Mouse (Mus musculus) kidney, embryonic 15.5 days (tissue): ENCODE results near the gene Gtpbp2. TPM values are rescaled to one million over a fixed set of nuclear protein-coding genes. Genes with fewer than 3 reads are reported as not detected.
A peak's percentile ranks its signal among the peaks of the same experiment; 100 is the strongest.

ENCODE experiments used
- ATAC-seq: fragments of 200-750 bp; cut with Nextera tagmentation; replicated peaks from 2 replicates; pipeline ENCODE4 v1.8.0; 2017; ENCODE audit warnings: moderate TSS enrichment; ENCODE audit not compliant: low FRiP score
- H3K27ac ChIP-seq: fragments of 300-500 bp; sonication (generic); 2 replicates; pipeline ENCODE4 v1.5.1; 2015; ENCODE audit warnings: mild to moderate bottlenecking, inconsistent platforms
- H3K27me3 ChIP-seq: fragments of 300-500 bp; sonication (generic); 2 replicates; pipeline ENCODE4 v1.6.1; 2015; ENCODE audit warnings: inconsistent platforms
- H3K36me3 ChIP-seq: fragments of 300-500 bp; sonication (generic); 2 replicates; pipeline ENCODE4 v1.6.1; 2015; ENCODE audit warnings: inconsistent platforms
- H3K4me1 ChIP-seq: fragments of 300-500 bp; sonication (generic); 2 replicates; pipeline ENCODE4 v1.6.1; 2015; ENCODE audit warnings: inconsistent platforms
- H3K4me2 ChIP-seq: fragments of 300-500 bp; sonication (generic); 2 replicates; pipeline ENCODE4 v1.6.1; 2015; ENCODE audit warnings: moderate library complexity, mild to moderate bottlenecking, inconsistent platforms
- H3K4me3 ChIP-seq: fragments of 300-500 bp; sonication (generic); replicated peaks from 2 replicates; pipeline ENCODE4 v1.5.1; 2015; ENCODE audit warnings: mild to moderate bottlenecking, inconsistent platforms
- H3K9ac ChIP-seq: fragments of 300-500 bp; sonication (generic); 2 replicates; pipeline ENCODE4 v1.6.1; 2015; ENCODE audit warnings: mild to moderate bottlenecking, inconsistent platforms
- H3K9me3 ChIP-seq: fragments of 300-500 bp; sonication (generic); replicated peaks from 2 replicates; pipeline ENCODE4 v1.6.1; 2016; ENCODE audit warnings: inconsistent platforms
- WGBS: fragments of 180-500 bp; shearing (Covaris S2); methylation state at CpG from one replicate; pipeline ENCODE4 v1.1.7; 2015; ENCODE audit warnings: mixed read lengths; 5-methylcytosine and 5-hydroxymethylcytosine counted together
- polyA plus RNA-seq: library from polyadenylated mRNA; unstranded; fragments of >200 nt; fragmentation: Nextera tagmentation; extraction: Ambion mirVana; gene quantifications from 2 replicates; pipeline ENCODE4 v1.2.1, GENCODE M21; 2015

The Gtpbp2 gene
- polyA plus RNA-seq, 1 experiment from 2014 or later = 44.4 TPM

DNA sequence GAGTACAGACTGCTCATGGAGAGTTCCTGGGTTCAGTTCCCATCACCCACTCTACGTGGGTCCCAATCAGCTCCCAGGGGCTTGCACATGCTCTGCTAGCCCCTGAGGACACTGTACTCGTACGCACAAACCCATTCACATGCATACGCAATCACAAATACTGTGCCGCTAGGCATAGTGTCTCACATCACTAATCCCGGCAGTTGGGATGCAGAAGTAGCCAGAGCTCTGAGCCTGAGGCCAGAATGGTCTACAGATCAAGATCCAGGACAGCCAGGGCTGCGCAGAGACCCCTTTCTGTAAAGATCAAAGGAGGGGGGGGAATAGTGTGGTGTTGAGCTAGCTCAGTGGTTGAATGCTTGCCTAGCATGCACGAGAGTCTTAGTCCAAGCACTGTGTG, 3.7 kb upstream of the Gtpbp2 start:
- Histone ChIP-seq H3K4me2 (no peak overlapping the region), H3K36me3 (no peaks in the 10 kb centered on the region), H3K27ac (no peak overlapping the region), H3K9me3 (no peaks in the 10 kb centered on the region), H3K27me3 (no peaks in the 10 kb centered on the region), H3K4me3 (no peak overlapping the region), H3K9ac (no peak overlapping the region), H3K4me1 (peaks cover 29% of the 10 kb centered on the region)
- 76% methylated on average over 8 of the region's 8 CpGs for WGBS
- no peak for ATAC-seq

DNA sequence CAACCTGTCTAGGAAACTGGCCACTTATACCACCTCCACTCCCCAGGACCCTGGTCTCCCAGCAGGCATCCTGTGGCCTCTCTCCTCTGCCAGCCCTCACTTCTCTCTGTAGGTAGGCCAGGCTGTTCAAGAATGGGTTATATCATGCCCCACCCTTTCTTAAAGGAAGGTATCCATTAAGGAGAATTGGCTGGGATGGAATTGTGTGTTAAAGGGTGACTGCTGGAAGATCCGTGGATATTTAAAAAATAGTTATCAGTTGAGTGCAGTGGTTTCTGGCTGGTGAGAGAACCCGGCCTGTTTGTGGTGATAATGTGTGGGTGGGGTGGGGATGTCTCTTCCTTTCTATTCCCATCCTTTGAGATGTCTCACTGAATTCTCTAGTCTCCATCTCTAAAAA, 1.6 kb upstream of the Gtpbp2 start:
- peak overlapping the region; percentile 95 for H3K27ac ChIP-seq
- no peak overlapping the region; the same call in 1 of the 2 replicates for H3K9ac ChIP-seq
- H3K4me3 ChIP-seq = peak overlapping the region; percentile 88; the same call in 1 of the 2 replicates

DNA sequence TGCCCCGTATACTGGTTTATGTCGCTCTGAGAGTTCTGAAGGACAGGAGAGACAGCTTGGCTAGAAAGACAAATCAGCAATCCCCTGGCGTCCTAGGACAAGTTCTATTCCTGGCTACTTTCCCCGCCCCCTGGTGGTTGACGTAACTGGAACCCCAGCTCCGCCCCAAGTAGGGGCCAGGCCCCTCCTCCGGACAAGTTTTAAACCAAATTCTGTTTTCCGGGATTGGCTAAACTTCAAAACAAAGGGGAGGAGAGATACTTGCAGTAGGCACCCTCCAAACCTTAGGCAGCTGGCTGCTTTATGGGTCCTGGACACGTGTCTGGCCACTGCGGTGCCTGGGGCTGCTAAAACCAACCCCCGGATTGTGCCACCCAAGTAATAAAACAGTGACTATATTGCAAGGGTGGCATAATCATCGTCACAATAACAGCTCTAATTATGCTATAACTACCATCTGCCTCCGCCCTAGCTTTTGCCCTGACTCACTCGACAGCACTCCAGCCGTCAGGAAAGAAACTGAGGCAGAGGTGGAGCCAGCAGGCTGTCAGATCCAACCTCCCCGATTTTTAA, 656 bp upstream of the Gtpbp2 start:
- Histone ChIP-seq H3K9ac (peak overlapping the region; percentile 63), H3K4me2 (peak overlapping the region; percentile 91), H3K4me3 (peak overlapping the region; percentile 88), H3K27me3 (no peaks in the 10 kb centered on the region), H3K27ac (peak overlapping the region; percentile 95), H3K4me1 (peaks cover 30% of the 10 kb centered on the region), H3K36me3 (peaks cover 23% of the 10 kb centered on the region), H3K9me3 (no peaks in the 10 kb centered on the region)
- peak; percentile 82 for ATAC-seq
- 1% methylated on average over 16 of the region's 16 CpGs for WGBS

More for the DNA sequence above, 1.6 kb upstream of the Gtpbp2 start:
- Histone ChIP-seq H3K4me1 (peaks cover 30% of the 10 kb centered on the region), H3K9me3 (no peaks in the 10 kb centered on the region), H3K36me3 (peaks cover 14% of the 10 kb centered on the region), H3K4me2 (peak overlapping the region; percentile 91), H3K27me3 (no peaks in the 10 kb centered on the region)
- ATAC-seq = no peak
- 62% methylated on average over 2 of the region's 2 CpGs for WGBS

DNA sequence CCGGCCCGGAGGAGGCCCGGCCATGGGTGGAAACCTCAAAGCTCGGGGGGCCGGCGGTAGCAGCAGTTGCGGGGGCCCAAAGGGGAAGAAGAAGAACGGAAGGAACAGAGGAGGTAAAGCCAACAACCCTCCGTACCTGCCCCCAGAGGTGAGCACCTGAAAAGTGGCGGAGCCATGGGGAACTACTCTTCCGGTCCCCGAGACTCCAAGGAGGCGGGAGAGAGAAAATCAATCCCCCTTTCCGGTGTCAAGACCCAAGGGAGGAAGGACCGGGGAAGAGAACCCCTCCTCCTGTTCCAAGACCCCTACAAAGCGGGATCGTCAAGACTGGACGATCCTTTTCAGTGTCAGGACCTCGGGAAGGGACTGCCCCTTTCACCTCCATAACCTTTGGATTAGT, 347 bp downstream of the Gtpbp2 start:
- Histone ChIP-seq H3K27ac (peak overlapping the region; percentile 95), H3K4me2 (peak overlapping the region; percentile 91), H3K4me3 (peak overlapping the region; percentile 88), H3K9ac (peak overlapping the region; percentile 75), H3K27me3 (no peaks in the 10 kb centered on the region), H3K9me3 (no peaks in the 10 kb centered on the region), H3K4me1 (peaks cover 30% of the 10 kb centered on the region), H3K36me3 (peaks cover 34% of the 10 kb centered on the region)
- ATAC-seq = peak; percentile 26
- under 1% methylated on average over 19 of the region's 19 CpGs for whole genome bisulfite sequencing

DNA sequence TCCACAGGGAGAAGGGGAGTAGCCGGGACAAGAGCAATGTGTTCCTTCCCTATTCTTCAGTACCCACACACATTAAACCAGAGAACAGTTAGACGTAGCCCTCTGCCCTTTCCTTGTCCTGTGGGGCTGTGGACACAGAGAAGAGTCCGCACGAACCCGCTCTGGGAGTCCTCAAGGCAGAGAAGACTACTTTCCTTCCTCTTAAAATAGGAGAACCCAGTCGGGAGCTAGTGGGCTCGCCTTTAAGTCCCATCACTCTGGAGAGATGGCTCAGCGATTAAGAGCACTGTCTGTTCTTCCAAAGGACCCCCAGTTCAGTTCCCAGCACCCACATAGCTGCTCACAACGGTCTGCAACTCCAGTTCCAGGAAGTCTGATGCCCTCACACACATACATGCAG, 878 bp downstream of the Gtpbp2 start:
- Histone ChIP-seq H3K36me3 (peaks cover 39% of the 10 kb centered on the region), H3K4me1 (peaks cover 29% of the 10 kb centered on the region), H3K4me3 (peak overlapping the region; percentile 88), H3K27ac (peak overlapping the region; percentile 95), H3K27me3 (no peaks in the 10 kb centered on the region), H3K9ac (peak overlapping the region; percentile 75), H3K4me2 (peak overlapping the region; percentile 91), H3K9me3 (no peaks in the 10 kb centered on the region)
- WGBS = 53% methylated on average over 9 of the region's 9 CpGs
- ATAC-seq = no peak

DNA sequence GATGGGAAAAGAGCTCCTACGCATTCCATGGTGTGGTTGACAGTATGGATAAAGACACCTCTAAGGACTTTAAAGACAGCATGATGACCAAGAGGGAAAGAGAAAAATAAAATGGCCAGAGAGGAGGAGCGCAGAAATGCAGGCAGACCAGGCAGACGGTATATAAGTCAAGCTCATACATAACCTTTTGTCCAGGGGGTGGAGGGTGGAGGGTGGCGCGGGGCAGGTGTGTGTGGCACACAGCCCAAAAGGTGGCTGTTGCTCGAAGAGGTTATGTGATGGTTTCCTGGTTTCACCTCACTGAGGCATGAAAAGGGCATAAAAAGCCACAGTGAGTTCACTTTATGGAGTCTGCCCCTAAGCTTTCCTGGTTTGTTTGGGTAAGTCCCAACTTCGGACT, 1.7 kb downstream of the Gtpbp2 start:
- H3K27me3 ChIP-seq = no peaks in the 10 kb centered on the region
- peak overlapping the region; percentile 66; the same call in 1 of the 2 replicates for H3K27ac ChIP-seq
- WGBS = 82% methylated on average over 7 of the region's 7 CpGs
- H3K4me3 ChIP-seq = peak overlapping the region; percentile 11
- ATAC-seq = no peak
- no peak overlapping the region for H3K9ac ChIP-seq
- H3K9me3 ChIP-seq = no peaks in the 10 kb centered on the region
- H3K4me2 ChIP-seq = peak overlapping the region; percentile 91
- H3K4me1 ChIP-seq = peaks cover 29% of the 10 kb centered on the region
- peaks cover 47% of the 10 kb centered on the region for H3K36me3 ChIP-seq

DNA sequence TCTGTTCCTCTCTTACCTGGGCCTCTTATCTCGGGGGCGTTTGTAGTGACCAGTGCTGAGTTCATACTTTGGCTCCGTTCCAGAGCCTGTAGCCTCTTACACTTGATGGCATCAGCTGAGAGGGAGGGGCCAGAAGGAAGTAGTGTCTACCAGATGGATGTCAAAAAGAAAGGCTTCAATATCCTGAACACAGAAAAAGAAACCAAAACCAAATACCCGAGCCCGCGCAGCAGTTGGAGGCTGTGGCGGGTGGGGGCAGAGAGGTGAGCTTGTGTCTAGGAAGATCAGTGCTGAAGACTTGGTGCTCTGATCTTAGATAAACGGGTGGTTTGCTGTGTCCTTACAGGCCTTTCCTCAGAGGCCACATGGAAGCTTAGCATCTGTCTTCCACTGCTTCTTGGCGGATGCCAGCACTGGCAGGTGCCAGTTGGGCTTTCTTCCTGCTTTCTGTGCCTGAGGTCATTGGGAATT, 2.2 kb downstream of the Gtpbp2 start:
- Histone ChIP-seq H3K4me3 (peak overlapping the region; percentile 11), H3K27ac (peak overlapping the region; percentile 66), H3K9me3 (no peaks in the 10 kb centered on the region), H3K27me3 (no peaks in the 10 kb centered on the region), H3K36me3 (peaks cover 52% of the 10 kb centered on the region), H3K4me1 (peaks cover 29% of the 10 kb centered on the region), H3K9ac (no peak overlapping the region), H3K4me2 (peak overlapping the region; percentile 91)
- 79% methylated on average over 9 of the region's 9 CpGs for WGBS
- ATAC-seq = no peak

DNA sequence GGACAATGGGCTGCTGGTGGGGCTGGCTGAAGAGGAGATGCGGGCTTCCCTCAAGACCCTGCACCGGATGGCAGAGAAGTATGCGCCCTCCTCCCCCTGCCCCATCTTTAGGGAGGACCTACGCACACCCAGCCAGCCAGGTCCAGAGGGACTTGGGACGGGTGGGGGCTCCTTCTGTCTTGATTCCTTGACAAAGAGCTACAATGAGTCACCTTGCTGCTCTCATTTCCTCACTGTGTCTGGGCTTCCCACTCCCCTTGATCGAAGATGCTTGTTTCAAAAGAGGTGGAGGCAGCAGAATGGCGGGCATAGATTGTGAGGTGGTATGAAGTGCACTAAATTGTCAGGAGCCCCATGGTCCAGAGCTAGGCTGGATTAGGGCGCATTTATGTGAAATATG, 3.5 kb downstream of the Gtpbp2 start:
- Histone ChIP-seq H3K27me3 (no peaks in the 10 kb centered on the region), H3K9ac (no peak overlapping the region), H3K4me3 (no peak overlapping the region), H3K4me2 (no peak overlapping the region), H3K36me3 (peaks cover 65% of the 10 kb centered on the region), H3K9me3 (no peaks in the 10 kb centered on the region), H3K27ac (no peak overlapping the region), H3K4me1 (peaks cover 26% of the 10 kb centered on the region)
- 93% methylated on average over 8 of the region's 8 CpGs for WGBS
- no peak for ATAC-seq

DNA sequence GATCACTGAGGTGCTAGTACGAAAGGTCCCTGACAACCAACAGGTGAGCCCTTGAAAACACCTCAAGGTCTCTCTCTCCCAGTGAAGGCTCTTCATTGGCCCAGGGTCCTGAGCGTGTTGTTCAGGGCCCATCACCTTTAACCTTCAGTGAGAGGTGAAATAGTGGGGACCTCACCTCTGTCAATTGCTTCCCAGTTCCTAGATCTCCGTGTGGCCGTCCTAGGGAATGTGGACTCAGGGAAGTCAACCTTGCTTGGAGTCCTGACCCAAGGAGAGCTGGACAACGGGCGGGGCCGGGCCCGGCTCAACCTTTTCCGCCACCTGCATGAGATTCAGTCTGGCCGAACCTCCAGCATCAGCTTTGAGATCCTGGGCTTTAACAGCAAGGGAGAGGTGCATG, 4.0 kb downstream of the Gtpbp2 start:
- peaks cover 70% of the 10 kb centered on the region for H3K36me3 ChIP-seq
- ATAC-seq = no peak
- no peak overlapping the region for H3K4me3 ChIP-seq
- no peaks in the 10 kb centered on the region for H3K27me3 ChIP-seq
- no peak overlapping the region for H3K9ac ChIP-seq
- H3K9me3 ChIP-seq = no peaks in the 10 kb centered on the region
- H3K4me1 ChIP-seq = peaks cover 21% of the 10 kb centered on the region
- WGBS = 91% methylated on average over 10 of the region's 10 CpGs
- no peak overlapping the region for H3K27ac ChIP-seq
- no peak overlapping the region for H3K4me2 ChIP-seq

DNA sequence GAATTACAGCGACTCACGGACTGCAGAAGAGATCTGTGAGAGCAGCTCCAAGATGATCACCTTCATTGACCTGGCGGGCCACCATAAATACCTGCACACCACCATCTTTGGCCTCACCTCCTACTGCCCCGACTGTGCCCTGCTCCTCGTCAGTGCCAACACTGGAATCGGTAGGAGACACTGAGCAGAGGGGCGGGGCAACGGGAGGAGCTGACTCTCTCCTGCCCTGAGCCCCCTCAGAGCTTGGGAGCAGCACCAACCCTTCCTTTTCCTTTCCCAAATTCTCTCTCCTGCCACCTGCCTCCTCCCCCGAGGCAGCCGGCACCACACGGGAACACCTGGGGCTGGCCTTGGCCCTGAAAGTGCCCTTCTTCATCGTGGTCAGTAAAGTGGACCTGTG, 4.6 kb downstream of the Gtpbp2 start:
- peaks cover 76% of the 10 kb centered on the region for H3K36me3 ChIP-seq
- WGBS = 90% methylated on average over 12 of the region's 12 CpGs

DNA sequence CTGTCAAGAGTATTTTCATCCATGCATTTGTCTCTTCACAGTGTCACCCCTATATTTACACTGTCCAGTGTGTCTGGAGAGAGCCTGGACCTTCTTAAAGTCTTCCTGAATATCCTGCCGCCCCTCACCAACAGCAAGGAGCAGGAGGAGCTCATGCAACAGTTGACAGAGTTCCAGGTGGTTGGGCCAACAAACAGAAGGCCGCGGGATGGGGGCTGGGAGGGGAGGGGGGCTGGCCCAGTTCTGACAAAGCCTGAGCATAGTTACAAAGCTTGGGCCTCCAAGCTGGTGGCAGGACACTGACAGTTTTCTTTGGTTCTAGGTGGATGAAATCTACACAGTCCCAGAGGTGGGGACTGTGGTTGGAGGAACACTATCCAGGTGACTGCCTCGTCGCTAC, 5.4 kb downstream of the Gtpbp2 start:
- no peak overlapping the region for H3K4me3 ChIP-seq
- H3K9me3 ChIP-seq = no peaks in the 10 kb centered on the region
- no peak overlapping the region for H3K9ac ChIP-seq
- H3K27me3 ChIP-seq = no peaks in the 10 kb centered on the region
- no peak overlapping the region for H3K4me2 ChIP-seq
- no peak for ATAC-seq
- peaks cover 84% of the 10 kb centered on the region for H3K36me3 ChIP-seq
- H3K4me1 ChIP-seq = peaks cover 19% of the 10 kb centered on the region
- H3K27ac ChIP-seq = no peak overlapping the region
- 97% methylated on average over 5 of the region's 5 CpGs for WGBS

More for the DNA sequence above, 4.6 kb downstream of the Gtpbp2 start:
- Histone ChIP-seq H3K9ac (no peak overlapping the region), H3K27me3 (no peaks in the 10 kb centered on the region), H3K9me3 (no peaks in the 10 kb centered on the region), H3K4me2 (no peak overlapping the region), H3K4me1 (peaks cover 19% of the 10 kb centered on the region), H3K27ac (no peak overlapping the region), H3K4me3 (no peak overlapping the region)
- no peak for ATAC-seq

DNA sequence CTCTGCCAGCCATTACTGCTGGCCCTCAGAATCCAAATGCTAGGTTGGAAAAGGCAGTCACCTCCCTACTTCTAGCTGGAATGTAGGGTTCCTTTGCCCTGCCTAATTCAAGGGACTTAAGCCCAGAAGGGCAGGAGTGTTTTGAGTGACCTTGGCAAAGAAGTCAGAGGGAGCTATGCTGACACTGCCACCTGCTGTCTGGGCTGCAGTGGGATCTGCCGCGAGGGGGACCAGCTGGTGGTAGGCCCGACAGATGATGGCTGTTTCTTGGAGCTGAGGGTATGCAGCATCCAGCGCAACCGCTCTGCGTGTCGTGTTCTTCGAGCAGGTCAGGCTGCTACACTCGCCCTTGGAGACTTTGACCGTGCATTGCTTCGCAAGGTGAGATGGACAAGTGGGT, 6.2 kb downstream of the Gtpbp2 start:
- H3K27me3 ChIP-seq = no peaks in the 10 kb centered on the region
- ATAC-seq = no peak
- H3K4me2 ChIP-seq = no peak overlapping the region
- H3K4me1 ChIP-seq = peaks cover 14% of the 10 kb centered on the region
- H3K36me3 ChIP-seq = peaks cover 91% of the 10 kb centered on the region
- H3K27ac ChIP-seq = no peak overlapping the region
- H3K9me3 ChIP-seq = no peaks in the 10 kb centered on the region
- H3K9ac ChIP-seq = no peak overlapping the region
- WGBS = 83% methylated on average over 11 of the region's 11 CpGs
- H3K4me3 ChIP-seq = no peak overlapping the region

DNA sequence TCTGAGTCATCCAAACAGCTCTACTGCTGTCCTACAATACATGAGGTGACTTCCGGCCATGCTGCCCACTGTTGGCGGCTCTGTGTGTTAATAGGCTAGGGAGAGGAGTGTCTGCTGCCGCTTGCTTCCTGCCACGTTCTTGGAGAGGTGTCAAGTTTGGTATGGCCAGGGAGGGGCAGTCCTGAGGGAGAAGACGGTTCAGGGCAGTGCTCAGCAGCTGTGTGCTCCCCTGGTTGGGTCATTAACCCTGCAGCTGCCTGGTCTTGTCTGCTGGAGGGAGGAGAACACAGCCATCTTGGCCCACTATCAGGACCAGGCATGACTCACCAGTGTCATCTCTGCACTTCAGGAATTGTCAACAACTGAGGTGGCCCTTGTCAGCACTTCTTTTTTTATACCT, 7.5 kb downstream of the Gtpbp2 start:
- no peak overlapping the region for H3K4me2 ChIP-seq
- peak overlapping the region; percentile 18; the same call in 1 of the 2 replicates for H3K27ac ChIP-seq
- H3K9me3 ChIP-seq = no peaks in the 10 kb centered on the region
- ATAC-seq = peak; percentile 44
- peaks cover 99% of the 10 kb centered on the region for H3K36me3 ChIP-seq
- no peak overlapping the region for H3K9ac ChIP-seq
- H3K27me3 ChIP-seq = no peaks in the 10 kb centered on the region
- no peak overlapping the region for H3K4me3 ChIP-seq
- WGBS = 34% methylated on average over 5 of the region's 5 CpGs
- peaks cover under 1% of the 10 kb centered on the region; the same call in 1 of the 2 replicates for H3K4me1 ChIP-seq
